Comparison of ENCODE assay signal across 8 mouse cellular contexts in the genomic region with DNA sequence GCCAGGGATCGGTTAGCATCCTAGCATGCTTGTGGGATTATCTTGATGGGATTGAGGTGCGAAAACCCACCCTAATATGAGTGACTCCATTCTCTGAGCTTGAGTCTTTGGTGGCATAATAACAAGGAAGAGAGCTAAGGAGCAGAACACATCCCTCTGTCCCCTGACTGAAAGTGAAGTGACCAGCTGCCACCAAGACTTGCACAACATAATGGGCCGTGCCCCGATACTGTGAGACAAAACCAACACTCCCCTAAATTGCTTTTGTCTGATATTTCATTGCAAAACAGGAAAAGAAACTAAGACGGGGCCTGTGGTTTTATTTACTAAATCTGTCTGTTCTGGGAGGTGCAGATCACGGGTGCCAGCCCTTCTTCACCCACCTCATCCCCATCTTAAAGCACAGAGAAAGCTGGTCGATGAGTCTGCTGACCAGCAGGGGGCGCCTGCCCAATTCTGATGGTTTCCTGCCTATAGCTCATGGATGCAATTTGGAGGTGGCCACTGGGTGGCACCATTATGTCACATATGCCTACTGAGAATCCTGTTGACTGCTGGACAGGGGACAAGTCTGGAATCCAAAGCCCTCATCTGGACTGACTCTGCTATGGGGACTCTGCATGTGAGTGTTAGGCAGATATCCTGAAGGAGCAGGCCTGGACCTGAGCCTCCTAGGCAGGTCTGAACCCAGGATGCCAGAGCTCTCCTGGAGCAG. TPM values are rescaled to one million over a fixed set of nuclear protein-coding genes. Genes with fewer than 3 reads are reported as not detected.
DNase-seq lines count a peak whose midpoint lies in the region; ATAC-seq and TF ChIP-seq lines count a peak whose summit lies in the region.

No protein-coding gene starts in this region.

- no peaks in the 10 kb centered on the region for H3K36me3 ChIP-seq in hindbrain, embryonic 15.5 days

- H3K27me3 ChIP-seq in Patski: peaks cover 14% of the 10 kb centered on the region
- no peaks in the 10 kb centered on the region; the same call in 1 of the 2 replicates for H3K27me3 ChIP-seq in hindbrain, embryonic 15.5 days

- CTCF ChIA-PET in Patski (lab: Charles Lee): interaction anchor here (0.7 to 2.1 kb wide), 16 partner anchors 9 to 165 kb away, joined by 3 to 18 read pairs (median 3); no protein-coding TSS in a partner anchor

- 48% methylated on average over 8 of the region's 8 CpGs for WGBS in hindbrain, embryonic 15.5 days

- in situ Hi-C loops in Patski (cut with MboI; ENCODE audit: low pct_unique_long_range_greater_than_20kb): loop anchor here (5.0 kb wide), 1 partner anchor 151 kb away; no protein-coding TSS in a partner anchor

- peak; percentile 50 for DNase-seq in Patski (ENCODE audit: low read depth, low spot score)
- peak; percentile 98 to 99 for DNase-seq in cerebellum, postnatal 10 days
- DNase-seq in frontal cortex, postnatal 14 days (ENCODE audit: low spot score in 2 of 2): peak; percentile 82 to 93
- peak; percentile 95 to 100 for DNase-seq in layer of hippocampus, postnatal 25 days (ENCODE audit: extremely low spot score in 1 of 2, low spot score in 1 of 2)
- peak; percentile 98 for DNase-seq in lung, postnatal 36 days
- DNase-seq in retina, postnatal 7 days (ENCODE audit: low read depth, low spot score): peak; percentile 92
- peak; percentile 96 for DNase-seq in thymus, postnatal 4 days

- POLR2A ChIA-PET in Patski (lab: Charles Lee): interaction anchor here (0.6 kb wide), 1 partner anchor 146 kb away, joined by 3 read pairs; no protein-coding TSS in a partner anchor

- H3K4me3 ChIP-seq in hindbrain, embryonic 15.5 days: no peak overlapping the region

- H3K4me1 ChIP-seq in hindbrain, embryonic 15.5 days (replicated peaks): no peaks in the 10 kb centered on the region

- H3K9ac ChIP-seq in hindbrain, embryonic 15.5 days: no peak overlapping the region

- no peak overlapping the region for H3K4me2 ChIP-seq in hindbrain, embryonic 15.5 days

- H3K27ac ChIP-seq in hindbrain, embryonic 15.5 days (replicated peaks): no peak overlapping the region

- TF ChIP-seq CTCF in Patski (IDR thresholded peaks at IDR 0.05): peak; percentile 100

- no peaks in the 10 kb centered on the region for H3K9me3 ChIP-seq in hindbrain, embryonic 15.5 days

- ATAC-seq in Patski: peak; percentile 55
- peak; percentile 69; the same call in 1 of the 2 replicates for ATAC-seq in hindbrain, embryonic 15.5 days (ENCODE audit: low FRiP score, low read depth)

RNA-seq across cellular contexts. Expression of a gene that starts 27.2 kb away (rescaled TPM):
- not detected for polyA plus RNA-seq in Patski (2021)
- 0.47 TPM in 1 of 2 replicates, not detected in the other for polyA plus RNA-seq in hindbrain, embryonic 15.5 days (2015; fragmentation: Nextera tagmentation; extraction: Ambion mirVana)
- total RNA-seq in layer of hippocampus, postnatal 25 days (2021): not detected
